Mouse (Mus musculus) C2C12 (cell line): ENCODE measurements around the gene Gm5678. TPM values are rescaled to one million over a fixed set of nuclear protein-coding genes. Genes with fewer than 3 reads are reported as not detected.

Source experiments
- H3K27me3 ChIP-seq: one replicate; pipeline ENCODE4 v1.6.1; 2011; ENCODE audit not compliant: control insufficient read depth, insufficient read depth, insufficient read length
- H3K36me3 ChIP-seq: one replicate; pipeline ENCODE4 v1.6.1; 2011; ENCODE audit not compliant: control insufficient read depth, insufficient read depth
- H3K4me3 ChIP-seq: one replicate; pipeline ENCODE4 v1.5.1; 2011; ENCODE audit warnings: mild to moderate bottlenecking, control low read depth; ENCODE audit not compliant: poor library complexity, insufficient read depth, severe bottlenecking
- H3K79me2 ChIP-seq: one replicate; pipeline ENCODE4 v1.6.1; 2011; ENCODE audit not compliant: control insufficient read depth, insufficient read depth
- H3K79me3 ChIP-seq: one replicate; pipeline ENCODE4 v1.6.1; 2011; ENCODE audit warnings: low read depth, control low read depth
- H3ac ChIP-seq: one replicate; pipeline ENCODE3; 2011; ENCODE audit warnings: low read depth; ENCODE audit not compliant: control insufficient read depth, insufficient read length
- CEBPB ChIP-seq: IDR thresholded peaks from one replicate; pipeline ENCODE4 v1.6.1; 2011; ENCODE audit warnings: low read depth, mild to moderate bottlenecking, control low read depth, moderate library complexity
- CTCF ChIP-seq: IDR thresholded peaks from one replicate; pipeline ENCODE4 v1.5.1; 2011; ENCODE audit not compliant: control insufficient read depth, insufficient read depth, insufficient read length
- FOSL1 ChIP-seq: IDR thresholded peaks from one replicate; pipeline ENCODE4 v1.8.0; 2011; ENCODE audit warnings: mild to moderate bottlenecking, low read length; ENCODE audit not compliant: poor library complexity, insufficient read depth, severe bottlenecking
- MAX ChIP-seq: IDR thresholded peaks from one replicate; pipeline ENCODE4 v1.6.1; 2011; ENCODE audit warnings: mild to moderate bottlenecking, control low read depth
- MYOD1 ChIP-seq: IDR thresholded peaks from one replicate; pipeline ENCODE4 v1.6.1; 2011; ENCODE audit warnings: low read depth; ENCODE audit not compliant: control insufficient read depth, insufficient read length
- MYOG ChIP-seq: IDR thresholded peaks from one replicate; pipeline ENCODE4 v1.6.1; 2011; ENCODE audit not compliant: control insufficient read depth, insufficient read length; ENCODE audit errors: extremely low read depth
- USF1 ChIP-seq: IDR thresholded peaks from one replicate; pipeline ENCODE4 v1.6.1; 2011; ENCODE audit warnings: low read depth, mild to moderate bottlenecking, control low read depth, moderate library complexity
- long read RNA-seq, 2 experiments: library from polyadenylated mRNA; unstranded; transcript quantifications; one replicate each; pipeline ENCODE4 v2.0.0; 2019 to 2020
- polyA plus RNA-seq: library from polyadenylated mRNA; unstranded; fragments of >200 nt; fragmentation: generic; extraction: Trizol; gene quantifications from one replicate; pipeline ENCODE4 v1.2.1, GENCODE M21; 2012; ENCODE audit warnings: missing spikeins

Gene Gm5678
- not detected for polyA plus RNA-seq
- long read RNA-seq, experiment 1: 0 reads
- long read RNA-seq, experiment 2: 0 reads

DNA sequence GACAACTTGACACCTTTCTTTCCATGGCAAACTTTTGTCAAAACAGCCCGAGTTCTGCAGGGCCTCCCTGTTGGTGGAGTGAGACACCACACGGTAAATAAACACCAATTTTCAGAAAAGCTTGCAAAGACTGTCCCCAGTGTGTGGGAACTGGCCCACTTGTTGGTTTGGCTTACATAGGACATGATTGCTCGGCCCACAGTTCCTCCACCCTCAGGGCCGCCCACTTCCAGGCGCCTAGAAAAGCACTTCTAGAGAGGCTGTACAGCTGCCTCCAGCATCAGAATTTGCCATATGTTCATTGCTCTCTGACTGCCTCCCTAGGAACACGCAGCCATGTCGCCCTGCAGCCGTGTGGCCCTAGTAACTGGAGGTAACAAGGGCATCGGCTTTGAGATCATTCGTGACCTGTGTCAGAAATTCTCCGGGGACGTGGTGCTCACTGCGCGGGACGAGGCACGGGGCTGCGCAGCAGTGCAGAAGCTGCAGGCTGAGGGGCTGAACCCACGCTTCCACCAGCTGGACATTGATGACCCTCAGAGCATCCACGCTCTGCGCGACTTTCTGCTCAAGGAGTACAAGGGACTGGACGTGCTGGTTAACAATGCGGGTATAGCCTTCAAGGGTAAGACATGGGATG is at the start of gene Gm5678:
Gene Gm5678, plus strand, starts transcription at position 337 of the 640 bp plus-strand sequence.
- no peak for TF ChIP-seq CEBPB
- no peak for TF ChIP-seq USF1
- no peaks in the 10 kb centered on the region for H3K79me3 ChIP-seq
- H3K79me2 ChIP-seq: no peaks in the 10 kb centered on the region
- H3K27me3 ChIP-seq: no peaks in the 10 kb centered on the region
- H3ac ChIP-seq: no peak within 1 kb of the TSS
- H3K4me3 ChIP-seq: no peak within 1 kb of the TSS
- no peaks in the 10 kb centered on the region for H3K36me3 ChIP-seq

DNA sequence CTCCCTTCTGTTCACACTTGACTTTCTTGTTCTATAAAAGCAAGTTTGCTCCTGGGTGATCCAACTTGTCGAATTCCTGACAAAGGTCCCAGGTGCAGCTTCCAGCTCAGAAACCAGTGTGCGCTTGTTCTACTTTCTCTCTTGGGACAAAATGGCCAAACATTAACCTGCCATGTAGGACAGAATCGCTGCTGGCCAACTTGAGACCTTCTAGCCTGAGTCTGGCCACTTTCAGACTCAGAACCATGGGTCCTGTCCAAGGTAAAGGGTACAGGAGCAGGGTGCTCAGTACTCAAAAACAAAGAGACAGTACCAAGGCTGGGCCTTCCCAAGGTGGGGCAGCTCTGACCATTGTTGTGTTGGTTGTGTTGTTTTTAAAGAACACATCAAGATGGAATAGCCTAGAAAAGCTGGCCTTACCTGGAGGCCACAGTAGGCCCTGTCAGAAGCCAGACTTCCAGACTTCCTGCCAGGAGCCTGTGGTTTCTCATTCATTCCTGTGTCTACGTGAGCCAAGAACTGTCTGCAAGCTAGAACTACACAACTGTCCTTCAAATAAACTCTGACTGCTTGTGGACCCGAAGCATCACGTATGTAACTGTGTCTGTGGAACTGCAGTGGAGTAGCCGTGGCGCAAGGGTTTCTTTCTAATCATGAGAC is 49.4 kb upstream of the Gm5678 start:
- H3K36me3 ChIP-seq: no peaks in the 10 kb centered on the region
- H3ac ChIP-seq: no peak overlapping the region
- TF ChIP-seq MAX (no peak), USF1 (no peak), CTCF (no peak), FOSL1 (no peak), MYOD1 (no peak), MYOG (no peak), CEBPB (no peak)
- H3K79me3 ChIP-seq: no peaks in the 10 kb centered on the region
- no peak overlapping the region for H3K4me3 ChIP-seq
- H3K79me2 ChIP-seq: no peaks in the 10 kb centered on the region
- H3K27me3 ChIP-seq: no peaks in the 10 kb centered on the region

DNA sequence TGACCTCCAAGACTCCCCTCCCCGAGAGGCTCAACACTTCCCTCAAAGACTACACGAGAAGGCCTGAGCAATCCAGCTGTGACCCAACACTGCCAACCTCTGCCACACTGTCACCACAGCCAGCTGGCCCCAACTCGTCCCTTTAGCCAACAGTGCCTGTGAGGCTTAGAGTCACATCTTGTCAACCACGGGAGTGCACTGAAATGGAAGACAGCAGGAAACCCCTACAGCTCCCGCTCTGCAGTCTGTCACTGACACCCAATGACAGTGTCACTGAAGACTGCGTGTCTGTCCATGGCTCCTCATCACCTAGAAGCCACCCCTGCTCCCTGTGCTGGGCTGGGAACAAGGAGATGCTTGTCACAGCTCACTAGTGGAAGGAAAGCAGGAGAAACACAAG is 46.8 kb upstream of the Gm5678 start:
- Histone ChIP-seq H3K27me3 (no peaks in the 10 kb centered on the region), H3K79me3 (no peaks in the 10 kb centered on the region), H3K4me3 (no peak overlapping the region), H3ac (no peak overlapping the region), H3K36me3 (peaks cover 3% of the 10 kb centered on the region), H3K79me2 (no peaks in the 10 kb centered on the region)
- TF ChIP-seq MYOD1: no peak
- TF ChIP-seq CEBPB: no peak
- TF ChIP-seq MYOG: no peak
- TF ChIP-seq CTCF: no peak
- TF ChIP-seq USF1: no peak
- TF ChIP-seq MAX: no peak
- no peak for TF ChIP-seq FOSL1

DNA sequence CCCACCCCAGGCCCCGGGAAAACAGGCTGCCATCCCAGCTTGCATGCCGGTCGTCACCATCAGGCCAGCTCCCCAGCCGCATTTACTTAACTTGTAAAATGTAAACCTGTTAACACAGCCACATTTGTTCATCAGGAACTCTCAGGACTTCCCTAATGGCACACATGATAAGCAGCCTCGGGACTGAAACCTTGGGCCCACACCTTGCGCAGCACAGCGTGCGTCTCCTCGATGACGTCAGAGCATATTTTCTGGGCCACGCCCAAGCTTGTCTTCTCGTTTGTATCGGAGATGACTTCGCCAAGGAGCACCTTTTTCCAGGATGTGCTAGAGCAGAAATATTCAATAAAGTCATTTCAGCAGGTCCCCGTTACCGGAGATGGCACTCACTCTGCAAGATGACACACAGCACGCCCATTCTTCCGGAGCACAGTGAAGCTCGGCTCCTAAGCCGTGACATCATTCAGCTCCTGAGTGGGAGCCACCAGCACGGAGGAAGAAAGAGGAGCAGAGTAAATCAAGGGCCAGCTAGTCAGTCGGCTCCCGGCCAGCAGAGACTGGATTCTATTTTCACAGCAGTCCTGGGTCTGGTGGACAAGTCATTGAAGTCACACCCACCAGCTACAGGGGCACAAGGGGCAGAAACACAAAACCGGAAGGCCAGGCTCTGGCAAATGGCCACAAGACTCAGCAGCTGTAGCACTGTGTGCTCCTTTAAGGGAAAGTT is 42.8 kb upstream of the Gm5678 start:
- Histone ChIP-seq H3K27me3 (no peaks in the 10 kb centered on the region), H3K79me2 (no peaks in the 10 kb centered on the region), H3K79me3 (no peaks in the 10 kb centered on the region), H3ac (no peak overlapping the region), H3K36me3 (peaks cover 5% of the 10 kb centered on the region), H3K4me3 (no peak overlapping the region)
- no peak for TF ChIP-seq CEBPB

DNA sequence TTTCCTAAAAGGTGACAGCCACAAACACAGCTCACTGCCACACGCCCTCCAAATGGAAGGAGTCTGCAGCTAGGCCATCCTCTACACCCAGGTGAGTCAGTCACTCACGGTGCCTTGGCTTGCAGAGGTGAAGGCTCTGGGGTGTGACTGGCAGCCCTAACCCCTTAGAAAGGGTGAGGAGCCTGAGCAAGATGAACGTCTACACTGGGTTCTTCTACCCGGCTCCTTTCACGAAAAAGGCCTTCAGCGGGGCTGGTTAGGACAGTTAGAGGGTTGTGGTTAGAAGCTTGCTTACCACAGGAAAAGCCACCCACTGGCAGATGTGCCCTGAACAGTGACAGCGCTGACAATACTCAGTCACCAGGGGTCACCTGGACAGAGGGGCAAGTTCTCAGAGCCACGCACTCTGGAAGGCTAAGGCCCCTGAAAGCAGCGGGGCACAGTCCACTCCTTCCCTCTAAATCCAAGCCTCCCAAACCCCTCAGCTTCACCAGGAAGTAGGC is 42.1 kb upstream of the Gm5678 start:
- no peak overlapping the region for H3ac ChIP-seq
- H3K79me3 ChIP-seq: no peaks in the 10 kb centered on the region
- H3K36me3 ChIP-seq: peaks cover 8% of the 10 kb centered on the region
- TF ChIP-seq MYOD1: no peak
- TF ChIP-seq MYOG: no peak
- TF ChIP-seq MAX: no peak
- no peak for TF ChIP-seq FOSL1
- no peak for TF ChIP-seq CEBPB
- TF ChIP-seq USF1: no peak
- no peak for TF ChIP-seq CTCF
- no peaks in the 10 kb centered on the region for H3K27me3 ChIP-seq
- H3K79me2 ChIP-seq: no peaks in the 10 kb centered on the region
- H3K4me3 ChIP-seq: no peak overlapping the region

DNA sequence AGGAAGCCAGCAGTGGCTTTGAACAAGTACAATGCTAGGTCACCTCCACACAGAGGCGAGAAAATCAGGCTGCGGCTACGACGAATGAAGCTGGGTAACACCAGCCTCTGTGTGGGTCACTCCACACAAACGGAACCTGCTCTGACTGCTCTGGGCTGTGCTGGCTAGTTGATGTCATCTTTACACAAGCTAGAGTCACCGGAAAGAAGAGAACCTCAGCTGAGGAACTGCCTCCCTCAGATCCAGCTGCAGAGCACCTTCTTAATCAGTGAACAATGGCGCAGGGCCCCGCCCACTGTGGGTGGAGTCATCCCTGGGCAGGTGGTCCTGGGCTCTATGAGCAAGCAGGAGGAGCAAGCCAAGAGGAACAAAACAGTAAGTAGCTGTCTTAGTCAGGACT is 41.5 kb upstream of the Gm5678 start:
- no peaks in the 10 kb centered on the region for H3K79me2 ChIP-seq
- no peak overlapping the region for H3ac ChIP-seq
- H3K79me3 ChIP-seq: no peaks in the 10 kb centered on the region
- H3K27me3 ChIP-seq: no peaks in the 10 kb centered on the region
- H3K4me3 ChIP-seq: no peak overlapping the region
- peaks cover 8% of the 10 kb centered on the region for H3K36me3 ChIP-seq
- TF ChIP-seq FOSL1: no peak
- TF ChIP-seq MYOG: no peak
- TF ChIP-seq MAX: no peak
- no peak for TF ChIP-seq CTCF
